Mouse (Mus musculus): Measurements from ENCODE around the gene Lbx2. TPM values are rescaled to one million over a fixed set of nuclear protein-coding genes. Genes with fewer than 3 reads are reported as not detected.

Gene Lbx2
- polyA plus RNA-seq, 1 experiment from 2014 or later = 8.6 TPM

- no peaks in the 10 kb centered on the region for H3K9me3 ChIP-seq (ENCODE audit: low read length)
- no peak overlapping the region for H3K4me2 ChIP-seq (replicated peaks; ENCODE audit: low read depth, low read length)
- no peak overlapping the region for H3K4me3 ChIP-seq (ENCODE audit: low read length)
- H3K27me3 ChIP-seq (ENCODE audit: insufficient read depth, low read length) = no peaks in the 10 kb centered on the region
- WGBS = 82% methylated on average over 11 of the region's 11 CpGs
- ATAC-seq (ENCODE audit: low FRiP score, low TSS enrichment) = no peak
- peaks cover 55% of the 10 kb centered on the region for H3K4me1 ChIP-seq (ENCODE audit: insufficient read depth, low read length)
- peaks cover 20% of the 10 kb centered on the region for H3K36me3 ChIP-seq (ENCODE audit: insufficient read depth, low read length)
- no peak overlapping the region for H3K27ac ChIP-seq (ENCODE audit: low read length)
- H3K9ac ChIP-seq (replicated peaks; ENCODE audit: low read length) = no peak overlapping the region
These were observed 32.2 kb downstream of the Lbx2 start for GRCm38 (mm10) chr6:83118369-83118768.

GRCm38 (mm10) chr6:83118825-83119733 lies 32.9 kb downstream of the Lbx2 start:
- 61% methylated on average over 14 of the region's 14 CpGs for WGBS
- Histone ChIP-seq H3K36me3 (ENCODE audit: insufficient read depth, low read length) (peaks cover 20% of the 10 kb centered on the region), H3K4me2 (replicated peaks; ENCODE audit: low read depth, low read length) (peak overlapping the region; percentile 87; the same call in 1 of the 2 replicates), H3K27ac (ENCODE audit: low read length) (peak overlapping the region; percentile 45), H3K27me3 (ENCODE audit: insufficient read depth, low read length) (no peaks in the 10 kb centered on the region), H3K4me1 (ENCODE audit: insufficient read depth, low read length) (peaks cover 62% of the 10 kb centered on the region), H3K9ac (replicated peaks; ENCODE audit: low read length) (peak overlapping the region; percentile 82), H3K9me3 (ENCODE audit: low read length) (no peaks in the 10 kb centered on the region), H3K4me3 (ENCODE audit: low read length) (no peak overlapping the region)
- no peak for ATAC-seq (ENCODE audit: low FRiP score, low TSS enrichment)

GRCm38 (mm10) chr6:83119734-83120051 lies 33.5 kb downstream of the Lbx2 start:
- Histone ChIP-seq H3K4me3 (ENCODE audit: low read length) (peak overlapping the region; percentile 76), H3K27ac (ENCODE audit: low read length) (peak overlapping the region; percentile 45), H3K9ac (replicated peaks; ENCODE audit: low read length) (peak overlapping the region; percentile 82), H3K4me2 (replicated peaks; ENCODE audit: low read depth, low read length) (peak overlapping the region; percentile 87), H3K36me3 (ENCODE audit: insufficient read depth, low read length) (peaks cover 20% of the 10 kb centered on the region), H3K4me1 (ENCODE audit: insufficient read depth, low read length) (peaks cover 63% of the 10 kb centered on the region), H3K27me3 (ENCODE audit: insufficient read depth, low read length) (no peaks in the 10 kb centered on the region), H3K9me3 (ENCODE audit: low read length) (no peaks in the 10 kb centered on the region)
- 65% methylated on average over 7 of the region's 7 CpGs for WGBS
- ATAC-seq (ENCODE audit: low FRiP score, low TSS enrichment) = no peak

GRCm38 (mm10) chr6:83120930-83121862 lies 35.0 kb downstream of the Lbx2 start, which contains the start of gene Wbp1:
Gene Wbp1 (minus strand): TSS chr6:83121559.
- Histone ChIP-seq H3K27ac (ENCODE audit: low read length) (peak within 1 kb of the TSS; percentile 98), H3K9me3 (ENCODE audit: low read length) (no peaks in the 10 kb centered on the region), H3K36me3 (ENCODE audit: insufficient read depth, low read length) (peaks cover 20% of the 10 kb centered on the region), H3K27me3 (ENCODE audit: insufficient read depth, low read length) (no peaks in the 10 kb centered on the region), H3K4me1 (ENCODE audit: insufficient read depth, low read length) (peaks cover 63% of the 10 kb centered on the region), H3K4me2 (replicated peaks; ENCODE audit: low read depth, low read length) (peak within 1 kb of the TSS; percentile 91), H3K9ac (replicated peaks; ENCODE audit: low read length) (peak within 1 kb of the TSS; percentile 91), H3K4me3 (ENCODE audit: low read length) (peak within 1 kb of the TSS; percentile 76)
- ATAC-seq (ENCODE audit: low FRiP score, low TSS enrichment) = peak; percentile 96
- under 1% methylated on average over 38 of the region's 38 CpGs for WGBS

- Histone ChIP-seq H3K4me1 (ENCODE audit: insufficient read depth, low read length) (peaks cover 55% of the 10 kb centered on the region), H3K9ac (replicated peaks; ENCODE audit: low read length) (peak overlapping the region; percentile 91), H3K27me3 (ENCODE audit: insufficient read depth, low read length) (no peaks in the 10 kb centered on the region), H3K27ac (ENCODE audit: low read length) (peak overlapping the region; percentile 98), H3K4me2 (replicated peaks; ENCODE audit: low read depth, low read length) (peak overlapping the region; percentile 91), H3K36me3 (ENCODE audit: insufficient read depth, low read length) (peaks cover 20% of the 10 kb centered on the region), H3K4me3 (ENCODE audit: low read length) (peak overlapping the region; percentile 76), H3K9me3 (ENCODE audit: low read length) (no peaks in the 10 kb centered on the region)
- WGBS = under 1% methylated on average over 43 of the region's 52 CpGs
- no peak; the same call in 1 of the 2 replicates for ATAC-seq (ENCODE audit: low FRiP score, low TSS enrichment)
These were observed 35.9 kb downstream of the Lbx2 start for GRCm38 (mm10) chr6:83121863-83122710.

- Histone ChIP-seq H3K27ac (ENCODE audit: low read length) (no peak overlapping the region), H3K9ac (replicated peaks; ENCODE audit: low read length) (no peak overlapping the region), H3K4me1 (ENCODE audit: insufficient read depth, low read length) (peaks cover 53% of the 10 kb centered on the region), H3K4me3 (ENCODE audit: low read length) (0 out of 2 replicates have a peak overlapping the region, but pooled peaks have one; percentile 76), H3K9me3 (ENCODE audit: low read length) (no peaks in the 10 kb centered on the region), H3K27me3 (ENCODE audit: insufficient read depth, low read length) (no peaks in the 10 kb centered on the region), H3K4me2 (replicated peaks; ENCODE audit: low read depth, low read length) (peak overlapping the region; percentile 91), H3K36me3 (ENCODE audit: insufficient read depth, low read length) (peaks cover 17% of the 10 kb centered on the region)
- ATAC-seq (ENCODE audit: low FRiP score, low TSS enrichment) = no peak
- 74% methylated on average over 5 of the region's 5 CpGs for WGBS
These were observed 36.8 kb downstream of the Lbx2 start for GRCm38 (mm10) chr6:83122961-83123360.

- ATAC-seq (ENCODE audit: low FRiP score, low TSS enrichment) = no peak
- H3K9ac ChIP-seq (replicated peaks; ENCODE audit: low read length) = peak overlapping the region; percentile 85
- no peaks in the 10 kb centered on the region for H3K9me3 ChIP-seq (ENCODE audit: low read length)
- H3K27me3 ChIP-seq (ENCODE audit: insufficient read depth, low read length) = no peaks in the 10 kb centered on the region
- H3K4me3 ChIP-seq (ENCODE audit: low read length) = peak overlapping the region; percentile 78
- H3K27ac ChIP-seq (ENCODE audit: low read length) = peak overlapping the region; percentile 76; the same call in 1 of the 2 replicates
- peaks cover 3% of the 10 kb centered on the region; the same call in 1 of the 2 replicates for H3K36me3 ChIP-seq (ENCODE audit: insufficient read depth, low read length)
- H3K4me1 ChIP-seq (ENCODE audit: insufficient read depth, low read length) = peaks cover 39% of the 10 kb centered on the region
- peak overlapping the region; percentile 91 for H3K4me2 ChIP-seq (replicated peaks; ENCODE audit: low read depth, low read length)
- WGBS = under 1% methylated on average over 30 of the region's 30 CpGs
These were observed 38.7 kb downstream of the Lbx2 start for GRCm38 (mm10) chr6:83124851-83125312.

GRCm38 (mm10) chr6:83125331-83125730 lies 39.2 kb downstream of the Lbx2 start, which contains the start of gene Ino80b:
Gene Ino80b (minus strand): TSS chr6:83125431.
- Histone ChIP-seq H3K27ac (ENCODE audit: low read length) (peak within 1 kb of the TSS; percentile 76; the same call in 1 of the 2 replicates), H3K36me3 (ENCODE audit: insufficient read depth, low read length) (peaks cover 3% of the 10 kb centered on the region; the same call in 1 of the 2 replicates), H3K4me3 (ENCODE audit: low read length) (peak within 1 kb of the TSS; percentile 78), H3K4me1 (ENCODE audit: insufficient read depth, low read length) (peaks cover 35% of the 10 kb centered on the region), H3K4me2 (replicated peaks; ENCODE audit: low read depth, low read length) (peak within 1 kb of the TSS; percentile 91), H3K27me3 (ENCODE audit: insufficient read depth, low read length) (no peaks in the 10 kb centered on the region), H3K9me3 (ENCODE audit: low read length) (no peaks in the 10 kb centered on the region), H3K9ac (replicated peaks; ENCODE audit: low read length) (peak within 1 kb of the TSS; percentile 85)
- WGBS = 27% methylated on average over 5 of the region's 5 CpGs
- no peak for ATAC-seq (ENCODE audit: low FRiP score, low TSS enrichment)

- peaks cover 37% of the 10 kb centered on the region for H3K4me1 ChIP-seq (ENCODE audit: insufficient read depth, low read length)
- ATAC-seq (ENCODE audit: low FRiP score, low TSS enrichment) = no peak
- H3K27ac ChIP-seq (ENCODE audit: low read length) = no peak overlapping the region
- H3K9ac ChIP-seq (replicated peaks; ENCODE audit: low read length) = no peak overlapping the region
- no peaks in the 10 kb centered on the region for H3K27me3 ChIP-seq (ENCODE audit: insufficient read depth, low read length)
- WGBS = 95% methylated on average over 5 of the region's 5 CpGs
- no peak overlapping the region for H3K4me2 ChIP-seq (replicated peaks; ENCODE audit: low read depth, low read length)
- no peak overlapping the region for H3K4me3 ChIP-seq (ENCODE audit: low read length)
- H3K36me3 ChIP-seq (ENCODE audit: insufficient read depth, low read length) = peaks cover 3% of the 10 kb centered on the region; the same call in 1 of the 2 replicates
- no peaks in the 10 kb centered on the region for H3K9me3 ChIP-seq (ENCODE audit: low read length)
These were observed 41.3 kb downstream of the Lbx2 start for GRCm38 (mm10) chr6:83127419-83127818.
